Mouse (Mus musculus): ENCODE data around the gene Peg10. TPM values are rescaled to one million over a fixed set of nuclear protein-coding genes. Genes with fewer than 3 reads are reported as not detected.

The Peg10 gene
- total and polyA plus RNA-seq, 3 experiments: 0.05 TPM; not detected in 2

DNA sequence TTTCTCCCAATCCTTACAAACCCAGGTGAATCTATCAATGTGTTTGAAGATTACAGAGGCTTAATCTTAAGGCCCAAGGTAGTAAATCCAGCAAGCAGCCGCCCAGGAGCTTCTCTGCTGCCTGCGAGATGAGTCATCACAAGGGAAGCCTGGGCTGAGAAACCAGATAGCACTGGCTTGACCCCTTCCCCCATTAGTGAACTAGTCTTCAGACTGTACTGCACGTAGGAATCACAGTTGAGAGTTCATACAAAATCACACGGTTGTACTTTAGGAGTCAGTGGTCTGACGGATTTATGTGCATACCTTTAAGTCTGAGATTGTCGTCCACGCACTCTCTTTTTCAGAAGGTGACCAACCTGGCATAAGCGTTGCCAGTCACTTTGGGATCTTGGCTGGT lies 13.9 kb upstream of the Peg10 start:
- Histone ChIP-seq H3K4me1 (ENCODE audit: insufficient read depth, low read depth, low read length) (no peaks in the 10 kb centered on the region), H3K9me3 (replicated peaks) (no peaks in the 10 kb centered on the region), H3K27me3 (ENCODE audit: insufficient read depth, low read length) (peaks cover 19% of the 10 kb centered on the region), H3K36me3 (replicated peaks) (no peaks in the 10 kb centered on the region), H3K4me3 (ENCODE audit: low read depth, low read length) (no peak overlapping the region)
- ATAC-seq (ENCODE audit: extremely low read depth, insufficient number of reproducible peaks, low FRiP score, poor library complexity, severe bottlenecking) (no peak), DNase-seq (ENCODE audit: low spot score) (no peak)
- TF ChIP-seq GATA2 (IDR thresholded peaks at IDR 0.05; ENCODE audit: borderline replicate concordance, low read depth, low read length) (no peak), POLR2AphosphoS5 (IDR thresholded peaks at IDR 0.05; ENCODE audit: insufficient replicate concordance, low read depth, low read length) (no peak), CTCF (IDR thresholded peaks at IDR 0.05; ENCODE audit: low read depth, low read length) (no peak), GATA1 (IDR thresholded peaks at IDR 0.05; ENCODE audit: borderline replicate concordance, low read length) (no peak), TAL1 (conservative IDR thresholded peaks at IDR 0.05; ENCODE audit: low read depth, low read length) (no peak)

DNA sequence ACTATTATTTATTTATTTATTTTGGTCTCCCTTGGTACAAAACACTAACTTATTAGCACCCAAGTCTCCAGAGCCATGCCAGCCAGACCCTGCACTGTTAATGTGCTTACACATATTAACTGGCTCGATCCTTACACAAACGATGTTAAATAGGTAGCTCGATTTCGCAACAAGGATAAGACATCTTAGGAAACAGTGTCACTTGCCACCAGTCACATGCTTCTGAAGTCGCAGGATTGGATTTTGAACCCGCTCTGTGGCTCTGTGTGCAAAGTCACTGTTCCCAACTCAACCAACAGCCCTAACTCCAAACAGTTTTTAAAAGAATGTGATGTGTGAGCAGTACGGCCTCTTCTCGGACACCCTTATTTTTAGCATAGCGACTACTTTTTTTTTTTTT lies 10.7 kb upstream of the Peg10 start:
- H3K4me3 ChIP-seq (ENCODE audit: low read depth, low read length): no peak overlapping the region
- no peaks in the 10 kb centered on the region for H3K36me3 ChIP-seq (replicated peaks)
- ATAC-seq (ENCODE audit: extremely low read depth, insufficient number of reproducible peaks, low FRiP score, poor library complexity, severe bottlenecking): no peak
- no peaks in the 10 kb centered on the region for H3K9me3 ChIP-seq (replicated peaks)
- DNase-seq (ENCODE audit: low spot score): no peak
- TF ChIP-seq GATA1 (IDR thresholded peaks at IDR 0.05; ENCODE audit: borderline replicate concordance, low read length) (no peak), GATA2 (IDR thresholded peaks at IDR 0.05; ENCODE audit: borderline replicate concordance, low read depth, low read length) (no peak), POLR2AphosphoS5 (IDR thresholded peaks at IDR 0.05; ENCODE audit: insufficient replicate concordance, low read depth, low read length) (no peak), CTCF (IDR thresholded peaks at IDR 0.05; ENCODE audit: low read depth, low read length) (no peak), TAL1 (conservative IDR thresholded peaks at IDR 0.05; ENCODE audit: low read depth, low read length) (no peak)
- H3K27me3 ChIP-seq (ENCODE audit: insufficient read depth, low read length): peaks cover 33% of the 10 kb centered on the region
- H3K4me1 ChIP-seq (ENCODE audit: insufficient read depth, low read depth, low read length): no peaks in the 10 kb centered on the region

DNA sequence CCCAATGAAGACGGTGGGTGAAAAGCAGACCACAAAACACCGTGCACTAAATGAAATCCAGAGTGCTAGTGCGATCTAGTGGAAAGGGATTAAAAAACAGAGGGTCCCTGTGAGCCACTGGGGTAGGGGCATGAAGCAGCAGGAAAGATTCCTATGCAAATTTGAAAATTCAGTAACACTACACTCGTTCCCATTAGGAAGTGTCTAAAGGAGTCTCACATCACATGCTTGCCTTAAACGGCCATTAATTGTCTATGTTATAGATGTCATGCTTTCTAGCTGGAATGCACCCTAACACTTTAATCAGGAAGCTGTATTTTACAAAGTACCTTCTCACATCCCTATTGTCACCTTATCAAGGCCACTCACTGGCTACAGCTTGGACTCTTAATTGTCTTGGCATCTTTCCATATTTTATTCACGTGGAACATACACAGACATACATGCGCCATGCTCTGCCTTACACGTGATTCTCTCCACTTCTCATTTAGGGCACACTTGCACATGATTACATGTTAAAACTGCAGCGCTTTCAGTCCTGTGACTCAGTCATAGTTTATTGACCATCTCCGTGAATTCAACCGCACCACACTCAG lies 9.0 kb upstream of the Peg10 start:
- Histone ChIP-seq H3K4me3 (ENCODE audit: low read depth, low read length) (no peak overlapping the region), H3K4me1 (ENCODE audit: insufficient read depth, low read depth, low read length) (no peaks in the 10 kb centered on the region), H3K27me3 (ENCODE audit: insufficient read depth, low read length) (peaks cover 36% of the 10 kb centered on the region), H3K9me3 (replicated peaks) (no peaks in the 10 kb centered on the region), H3K36me3 (replicated peaks) (no peaks in the 10 kb centered on the region)
- TF ChIP-seq TAL1 (conservative IDR thresholded peaks at IDR 0.05; ENCODE audit: low read depth, low read length) (no peak), CTCF (IDR thresholded peaks at IDR 0.05; ENCODE audit: low read depth, low read length) (no peak), POLR2AphosphoS5 (IDR thresholded peaks at IDR 0.05; ENCODE audit: insufficient replicate concordance, low read depth, low read length) (no peak), GATA1 (IDR thresholded peaks at IDR 0.05; ENCODE audit: borderline replicate concordance, low read length) (no peak), GATA2 (IDR thresholded peaks at IDR 0.05; ENCODE audit: borderline replicate concordance, low read depth, low read length) (no peak)
- DNase-seq (ENCODE audit: low spot score): no peak
- no peak for ATAC-seq (ENCODE audit: extremely low read depth, insufficient number of reproducible peaks, low FRiP score, poor library complexity, severe bottlenecking)

DNA sequence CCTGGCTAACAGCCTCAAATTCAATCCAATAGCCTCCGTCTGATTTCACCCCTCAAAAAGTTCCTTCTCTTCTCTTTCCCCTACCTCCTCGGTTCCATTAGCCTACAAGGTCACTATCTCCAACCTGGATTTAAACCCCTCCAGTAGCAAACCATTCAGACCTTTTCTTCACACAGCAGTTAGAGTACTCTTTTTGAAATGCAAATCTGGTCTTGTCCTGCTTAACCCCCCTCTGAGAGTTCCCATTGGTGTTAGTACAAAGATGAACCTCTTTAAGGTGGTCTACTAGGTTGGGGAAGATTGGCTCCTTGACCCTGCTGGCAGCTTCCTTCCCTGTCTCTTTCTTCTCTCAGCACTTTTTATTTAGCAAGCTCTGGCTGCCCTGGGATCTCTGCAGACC lies 8.4 kb upstream of the Peg10 start:
- Histone ChIP-seq H3K9me3 (replicated peaks) (no peaks in the 10 kb centered on the region), H3K36me3 (replicated peaks) (no peaks in the 10 kb centered on the region), H3K4me1 (ENCODE audit: insufficient read depth, low read depth, low read length) (no peaks in the 10 kb centered on the region), H3K27me3 (ENCODE audit: insufficient read depth, low read length) (peaks cover 36% of the 10 kb centered on the region), H3K4me3 (ENCODE audit: low read depth, low read length) (no peak overlapping the region)
- DNase-seq (ENCODE audit: low spot score): no peak
- ATAC-seq (ENCODE audit: extremely low read depth, insufficient number of reproducible peaks, low FRiP score, poor library complexity, severe bottlenecking): no peak
- TF ChIP-seq GATA1 (IDR thresholded peaks at IDR 0.05; ENCODE audit: borderline replicate concordance, low read length) (no peak), GATA2 (IDR thresholded peaks at IDR 0.05; ENCODE audit: borderline replicate concordance, low read depth, low read length) (no peak), POLR2AphosphoS5 (IDR thresholded peaks at IDR 0.05; ENCODE audit: insufficient replicate concordance, low read depth, low read length) (no peak), TAL1 (conservative IDR thresholded peaks at IDR 0.05; ENCODE audit: low read depth, low read length) (no peak), CTCF (IDR thresholded peaks at IDR 0.05; ENCODE audit: low read depth, low read length) (no peak)

DNA sequence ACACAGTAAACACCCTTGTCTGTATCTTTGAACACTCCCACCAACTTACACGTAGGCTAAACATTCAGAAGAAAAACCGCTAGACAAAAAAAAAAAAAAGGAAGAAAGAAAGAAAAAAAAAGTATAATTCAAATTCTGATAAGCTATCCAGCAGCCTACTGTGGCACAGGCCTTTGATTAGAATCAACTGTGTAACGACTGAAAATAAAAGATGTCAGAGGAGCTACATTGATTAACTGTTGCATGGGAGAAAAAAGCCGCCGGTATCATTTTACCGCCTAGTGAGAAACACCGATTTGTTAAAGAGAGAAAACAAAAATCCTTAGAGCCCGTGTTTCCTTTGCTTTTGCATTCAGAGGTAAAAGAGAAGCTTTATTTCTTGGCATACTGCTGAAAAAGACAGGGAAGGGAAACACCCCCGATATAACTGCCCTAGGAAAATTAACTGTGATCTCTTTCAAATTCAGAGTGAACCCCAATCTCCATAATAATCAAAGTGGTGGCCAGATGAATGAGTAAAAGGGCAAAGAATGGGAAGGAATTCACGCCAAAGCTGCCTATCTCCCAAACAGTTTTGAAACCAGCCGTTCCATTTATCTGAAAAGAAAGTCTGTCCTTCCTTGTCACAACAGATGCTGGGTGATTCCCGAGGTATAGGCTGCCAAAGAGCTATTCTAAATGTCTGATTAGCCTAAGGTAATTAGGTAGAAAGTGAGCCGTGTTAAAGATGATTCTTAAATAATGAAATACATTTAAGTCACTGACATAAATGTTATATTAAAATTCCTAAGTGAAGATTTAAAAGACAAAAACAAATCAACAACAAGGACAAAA lies 7.4 kb upstream of the Peg10 start:
- ATAC-seq (ENCODE audit: extremely low read depth, insufficient number of reproducible peaks, low FRiP score, poor library complexity, severe bottlenecking) (no peak), DNase-seq (ENCODE audit: low spot score) (no peak)
- Histone ChIP-seq H3K4me1 (ENCODE audit: insufficient read depth, low read depth, low read length) (no peaks in the 10 kb centered on the region), H3K9me3 (replicated peaks) (no peaks in the 10 kb centered on the region), H3K27me3 (ENCODE audit: insufficient read depth, low read length) (peaks cover 36% of the 10 kb centered on the region), H3K36me3 (replicated peaks) (no peaks in the 10 kb centered on the region), H3K4me3 (ENCODE audit: low read depth, low read length) (no peak overlapping the region)
- TF ChIP-seq POLR2AphosphoS5 (IDR thresholded peaks at IDR 0.05; ENCODE audit: insufficient replicate concordance, low read depth, low read length) (no peak), GATA1 (IDR thresholded peaks at IDR 0.05; ENCODE audit: borderline replicate concordance, low read length) (no peak), TAL1 (conservative IDR thresholded peaks at IDR 0.05; ENCODE audit: low read depth, low read length) (no peak), CTCF (IDR thresholded peaks at IDR 0.05; ENCODE audit: low read depth, low read length) (no peak), GATA2 (IDR thresholded peaks at IDR 0.05; ENCODE audit: borderline replicate concordance, low read depth, low read length) (no peak)

DNA sequence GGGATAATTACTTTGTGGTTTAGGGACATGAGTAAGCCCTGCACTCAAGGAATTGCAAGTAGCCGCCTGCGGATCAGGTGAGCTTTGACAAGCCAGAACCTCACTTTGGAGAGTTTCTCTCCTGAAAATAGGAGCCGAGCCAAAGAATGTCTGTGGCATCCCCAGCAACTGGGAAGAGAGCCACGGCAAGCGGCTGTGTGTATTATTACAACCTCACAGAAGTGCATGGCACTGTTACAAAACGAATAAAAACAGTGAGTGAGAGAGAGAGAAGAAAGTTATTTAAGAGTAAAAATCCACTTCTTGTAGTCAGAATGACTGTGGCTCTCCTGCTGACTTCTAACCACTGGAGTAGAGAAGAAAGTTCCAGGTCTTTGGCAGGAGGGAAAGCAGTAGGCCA lies 6.6 kb upstream of the Peg10 start:
- peaks cover 36% of the 10 kb centered on the region for H3K27me3 ChIP-seq (ENCODE audit: insufficient read depth, low read length)
- ATAC-seq (ENCODE audit: extremely low read depth, insufficient number of reproducible peaks, low FRiP score, poor library complexity, severe bottlenecking) (no peak), DNase-seq (ENCODE audit: low spot score) (no peak)
- no peak overlapping the region for H3K4me3 ChIP-seq (ENCODE audit: low read depth, low read length)
- H3K4me1 ChIP-seq (ENCODE audit: insufficient read depth, low read depth, low read length): no peaks in the 10 kb centered on the region
- no peaks in the 10 kb centered on the region for H3K36me3 ChIP-seq (replicated peaks)
- H3K9me3 ChIP-seq (replicated peaks): no peaks in the 10 kb centered on the region
- TF ChIP-seq TAL1 (conservative IDR thresholded peaks at IDR 0.05; ENCODE audit: low read depth, low read length) (no peak), GATA2 (IDR thresholded peaks at IDR 0.05; ENCODE audit: borderline replicate concordance, low read depth, low read length) (no peak), POLR2AphosphoS5 (IDR thresholded peaks at IDR 0.05; ENCODE audit: insufficient replicate concordance, low read depth, low read length) (no peak), GATA1 (IDR thresholded peaks at IDR 0.05; ENCODE audit: borderline replicate concordance, low read length) (no peak), CTCF (IDR thresholded peaks at IDR 0.05; ENCODE audit: low read depth, low read length) (no peak)
